Mouse (Mus musculus) adipocyte (in vitro differentiated cells): Measurements from ENCODE around the gene Stra6.

Source experiments
- DNase-seq: peaks from one replicate; pipeline ENCODE4 v3.0.0-alpha.2; 2016; ENCODE audit warnings: low spot score

The Stra6 gene

DNA sequence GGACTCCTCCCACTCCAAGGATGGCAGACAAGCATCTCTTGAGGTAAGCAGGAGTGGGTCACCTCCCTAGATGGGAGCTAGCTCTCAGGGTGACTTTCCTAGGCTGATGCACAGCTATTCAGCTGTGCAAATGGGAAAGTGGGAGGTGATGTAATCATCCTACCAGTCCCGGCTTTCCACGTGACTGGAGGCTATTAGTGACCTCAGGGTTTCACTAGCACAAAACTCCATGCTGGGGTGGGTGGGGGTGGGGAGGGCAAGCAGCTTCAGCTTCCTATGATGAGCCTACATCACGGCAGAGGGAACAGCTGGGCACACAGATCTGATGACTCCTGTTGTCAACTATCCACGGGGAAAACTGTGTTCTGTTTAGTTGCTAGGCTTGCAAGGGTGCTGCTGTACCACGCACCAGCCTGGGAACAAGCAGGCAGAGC, 111.2 kb downstream of the Stra6 start:
- no peak for DNase-seq

DNA sequence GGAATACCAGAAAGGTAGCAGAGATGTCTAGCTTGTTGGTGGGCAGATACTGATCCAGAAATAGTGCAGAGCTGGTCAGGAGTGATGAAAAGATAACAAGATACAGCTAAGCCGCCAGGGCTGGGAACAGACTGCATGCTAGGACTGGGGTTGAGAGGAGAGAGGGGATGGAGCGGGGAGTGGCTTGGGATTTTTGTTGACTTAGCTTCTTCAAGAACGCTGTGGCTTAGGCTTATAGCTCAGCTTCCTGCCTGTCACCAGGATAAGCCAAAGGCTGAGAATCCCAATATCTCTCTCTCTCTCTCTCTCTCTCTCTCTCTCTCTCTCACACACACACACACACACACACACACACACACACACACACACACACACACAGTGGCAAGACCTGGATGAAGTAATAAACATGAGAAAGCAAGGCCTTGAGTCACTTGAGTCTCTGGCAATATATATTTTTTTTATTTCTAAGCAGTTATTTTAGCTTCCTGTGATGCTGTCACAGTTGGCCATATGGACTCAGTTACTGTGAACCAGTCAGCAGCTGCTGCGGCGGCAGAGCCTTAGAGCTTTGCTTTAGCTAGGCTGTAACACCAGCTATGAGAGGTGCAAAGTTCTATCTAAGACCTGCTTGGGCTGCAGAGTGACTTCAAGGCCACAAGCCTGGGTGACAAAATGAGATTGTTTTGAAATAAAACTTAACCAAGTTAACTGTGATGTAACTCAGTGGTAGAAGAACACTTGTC, 112.3 kb downstream of the Stra6 start:
- no peak for DNase-seq

DNA sequence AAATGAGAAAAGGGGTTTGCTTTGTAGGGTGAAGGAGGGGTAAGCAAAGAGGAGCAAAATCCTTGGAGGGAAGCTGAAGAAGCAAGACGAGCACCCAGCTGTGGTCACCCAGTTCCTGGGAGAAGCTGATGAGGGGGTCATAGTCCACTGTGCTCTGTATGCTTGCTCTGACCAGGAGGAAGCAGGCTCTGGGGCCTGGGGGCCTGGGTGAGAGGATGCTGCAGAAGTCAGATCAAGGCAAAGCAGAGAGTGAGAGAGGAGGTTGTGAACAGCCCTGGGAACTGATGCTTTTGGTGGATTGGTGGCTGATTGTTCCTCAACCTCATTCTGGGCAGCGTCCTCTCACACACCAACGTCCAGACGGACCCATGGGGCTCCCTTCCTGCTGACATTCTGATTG, 113.6 kb downstream of the Stra6 start:
- no peak for DNase-seq

DNA sequence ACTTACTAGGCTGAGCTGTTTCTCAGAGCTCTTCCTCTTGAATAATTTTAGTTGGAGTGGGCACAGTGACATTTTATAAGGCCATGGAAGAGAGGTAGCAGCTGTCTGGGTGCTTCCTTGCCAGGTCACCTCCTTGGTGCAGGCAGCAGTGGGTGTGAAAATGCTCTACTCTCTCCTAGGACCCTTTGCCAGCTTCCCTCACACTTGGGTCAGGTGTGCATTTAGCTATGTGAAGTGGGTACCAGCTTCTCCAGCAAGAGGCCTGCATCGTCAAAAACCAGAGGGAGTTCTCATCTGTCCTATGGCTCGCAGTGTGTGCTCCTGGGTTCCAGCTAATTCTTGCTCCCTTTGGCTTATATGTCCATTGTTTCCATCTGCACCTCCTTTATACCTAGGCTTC, 115.8 kb downstream of the Stra6 start:
- DNase-seq, result no peak

DNA sequence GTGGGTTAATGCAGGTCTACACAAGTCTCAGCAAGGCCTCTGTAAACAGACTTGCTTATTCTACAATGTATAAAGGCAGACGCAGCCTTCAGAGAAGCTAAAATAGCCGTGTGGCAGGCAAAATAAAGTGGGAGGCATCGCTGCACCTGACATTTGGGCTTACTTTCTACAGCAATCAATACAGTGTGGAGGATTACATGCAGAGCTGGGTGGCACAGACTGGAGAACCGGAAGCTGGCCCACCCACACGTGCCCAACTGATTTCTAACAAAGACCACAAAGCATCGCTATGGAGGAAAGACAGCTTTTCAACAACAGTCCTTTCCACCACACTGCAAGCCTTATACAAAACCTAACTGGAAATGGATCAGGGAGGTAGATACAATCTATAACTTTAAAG, 120.9 kb downstream of the Stra6 start:
- no peak for DNase-seq

DNA sequence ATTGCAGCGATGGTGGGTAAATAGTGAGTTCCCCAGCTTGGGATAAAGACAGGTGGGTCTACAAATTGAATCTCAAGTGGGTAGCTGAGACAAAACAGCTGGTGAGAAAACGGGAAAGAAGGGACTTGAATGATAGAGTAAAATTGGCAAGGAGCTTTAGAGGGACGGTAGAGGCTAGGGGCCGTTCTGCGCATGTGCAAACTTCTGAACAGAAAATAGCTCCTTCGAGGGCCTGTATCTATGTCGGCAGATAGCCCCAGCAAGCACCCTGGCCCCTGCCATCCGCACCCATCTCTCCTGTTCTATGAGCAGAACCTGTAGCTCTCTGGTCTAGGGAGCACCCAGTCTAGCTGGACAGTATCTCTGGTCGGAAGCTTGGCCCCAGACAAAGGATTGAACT, 130.6 kb downstream of the Stra6 start:
- no peak for DNase-seq

DNA sequence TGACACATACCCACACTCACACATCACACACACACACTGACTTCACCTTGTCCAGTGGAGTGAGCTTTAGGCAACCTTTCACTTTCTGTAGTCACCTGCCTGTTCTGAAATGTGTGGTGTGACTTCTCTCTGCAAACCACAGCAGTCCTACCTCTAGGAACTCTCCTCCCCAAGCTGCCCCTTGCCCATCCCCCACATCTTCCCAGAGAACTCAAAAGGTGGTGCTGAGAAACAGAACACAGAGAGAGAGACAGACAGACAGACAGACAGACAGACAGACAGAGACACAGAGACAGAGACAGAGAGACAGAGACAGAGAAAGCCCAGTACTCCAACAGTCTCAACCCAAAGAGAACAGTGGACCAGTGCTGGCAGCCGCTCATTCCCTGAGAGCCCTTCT, 132.1 kb downstream of the Stra6 start:
- no peak for DNase-seq

DNA sequence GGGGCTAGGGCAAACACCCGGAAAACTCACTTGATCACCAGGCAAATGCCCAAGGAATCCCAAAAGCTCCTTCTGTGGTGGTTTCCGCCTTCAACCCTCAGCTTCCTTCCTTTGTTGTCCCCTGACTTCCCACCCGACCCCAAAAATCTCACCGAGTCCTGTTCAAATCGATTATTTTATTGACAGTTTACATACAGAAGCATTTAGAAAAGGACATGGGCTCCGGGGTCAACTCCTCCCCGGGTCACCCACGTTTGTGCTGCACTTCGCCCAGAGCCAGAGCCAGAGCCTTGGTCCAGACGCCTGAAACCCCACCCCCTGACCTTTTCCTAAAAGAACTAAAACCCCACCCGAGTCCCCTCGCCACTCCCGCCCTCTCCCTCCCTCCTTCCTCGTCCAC, 132.6 kb downstream of the Stra6 start:
- DNase-seq, result no peak

DNA sequence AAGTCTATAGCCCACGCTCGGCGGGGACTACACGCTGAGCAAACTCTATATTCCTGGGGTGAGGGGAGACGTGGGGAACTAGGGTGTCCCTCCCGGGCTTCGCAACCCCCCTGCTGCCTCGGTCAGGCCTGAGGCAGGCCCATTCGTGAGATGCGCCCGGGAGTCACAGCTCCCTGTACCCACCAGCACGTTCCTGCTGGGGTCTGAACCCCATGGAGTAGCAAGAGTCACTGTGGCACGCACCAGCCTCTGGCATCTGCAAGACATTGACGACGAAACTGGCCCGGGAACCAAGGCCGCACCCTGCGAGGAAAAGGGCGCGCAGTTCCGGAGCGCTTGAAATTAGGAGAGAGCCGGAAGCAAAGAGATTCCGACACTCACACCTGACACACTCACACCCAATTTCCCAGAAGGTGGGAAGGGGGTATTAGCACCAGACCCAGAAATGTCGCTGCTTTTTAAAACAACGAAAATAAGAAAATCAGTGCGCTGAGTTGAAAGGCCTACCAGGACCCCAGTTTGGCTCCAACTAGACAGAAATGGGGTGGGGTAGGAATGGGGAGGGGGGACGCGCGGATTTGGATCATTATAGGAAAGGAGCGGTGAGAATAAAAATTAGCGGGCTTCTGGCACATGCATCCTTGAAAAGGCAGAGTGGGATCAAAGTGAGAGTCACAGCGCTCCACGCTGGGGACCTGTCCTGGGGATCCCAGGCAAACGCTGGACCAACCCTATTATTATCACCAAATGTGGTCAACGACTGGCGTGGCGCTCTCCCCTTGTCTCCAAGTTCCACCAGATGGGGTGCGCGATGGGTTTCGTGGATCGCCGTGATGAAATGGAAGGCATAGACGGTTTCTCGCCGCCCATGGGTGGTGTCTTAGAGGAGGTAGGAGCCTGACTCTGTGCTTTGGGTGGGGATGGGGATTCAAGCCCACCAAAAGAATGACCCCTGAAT, 133.3 kb downstream of the Stra6 start:
- no peak for DNase-seq

DNA sequence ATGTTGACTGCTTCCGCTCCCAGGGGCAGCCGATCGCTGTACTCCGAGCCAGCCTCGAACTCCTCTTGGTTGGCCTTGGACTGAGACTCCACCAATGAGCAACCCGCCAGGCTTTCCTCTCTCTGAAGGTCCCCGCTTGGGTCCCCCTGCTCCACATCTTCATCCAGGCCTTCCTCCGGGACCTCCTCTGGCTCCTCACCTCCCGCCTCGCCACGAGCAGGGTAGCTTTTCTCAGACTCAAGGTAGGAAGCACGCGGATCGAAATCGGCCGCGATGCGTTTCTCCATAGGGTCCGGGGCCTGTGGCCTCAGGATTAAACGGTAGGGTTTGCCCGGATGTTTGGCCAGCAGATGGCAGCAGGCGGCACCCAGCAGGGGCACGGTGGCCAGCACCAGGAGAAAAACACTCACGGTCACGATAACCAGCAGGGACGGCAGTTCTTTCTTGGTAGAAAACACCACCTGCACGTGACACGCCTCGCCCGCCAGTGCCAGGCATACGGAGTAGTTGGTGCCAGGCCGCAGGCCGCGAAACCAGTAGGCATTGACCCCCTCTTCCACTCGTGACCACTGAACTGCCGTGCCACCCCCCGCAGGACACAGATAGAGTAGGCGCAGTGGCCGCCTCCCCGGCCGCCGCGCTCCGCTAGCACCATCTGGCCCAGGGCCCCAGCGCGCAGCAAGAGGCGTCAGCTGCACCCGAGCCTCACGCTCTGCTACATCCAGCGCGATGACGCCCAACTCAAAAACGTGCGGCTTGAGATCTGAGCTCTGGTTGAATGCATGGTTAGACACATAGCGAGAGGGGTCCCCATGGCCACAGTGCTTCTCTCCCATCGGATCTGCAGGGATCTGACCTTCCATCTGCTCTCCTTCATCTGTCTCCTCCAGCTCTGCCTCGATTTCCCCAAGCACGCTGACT, 134.5 kb downstream of the Stra6 start:
- no peak for DNase-seq

DNA sequence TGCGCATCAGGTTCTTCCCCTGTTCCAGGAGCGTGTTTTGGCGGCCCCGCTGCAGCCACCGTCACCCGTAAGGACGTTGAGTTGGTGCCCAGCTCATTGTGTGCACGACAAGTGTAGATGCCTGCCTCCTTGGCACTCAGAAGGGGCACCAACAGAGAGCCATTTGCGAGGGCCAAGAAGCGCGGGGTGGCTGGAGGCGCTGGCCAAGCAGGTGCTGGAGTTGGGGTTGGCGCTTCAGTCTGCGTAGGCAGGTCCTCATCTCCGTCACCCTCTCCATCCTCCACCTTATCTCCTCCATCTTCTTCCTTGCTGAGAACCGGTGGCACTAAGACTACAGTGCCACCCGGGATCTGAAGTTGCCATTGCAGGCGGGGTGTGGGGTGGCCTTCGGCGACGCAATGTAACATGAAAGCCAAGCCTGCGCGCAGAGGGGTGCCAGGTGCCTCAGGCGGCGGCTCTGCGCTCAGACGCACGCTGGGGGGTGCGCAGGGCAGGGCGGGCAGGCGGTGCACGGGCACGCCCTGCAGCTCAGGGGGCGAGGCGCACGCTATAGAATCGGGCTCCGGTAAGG, 135.3 kb downstream of the Stra6 start:
- DNase-seq, result no peak

DNA sequence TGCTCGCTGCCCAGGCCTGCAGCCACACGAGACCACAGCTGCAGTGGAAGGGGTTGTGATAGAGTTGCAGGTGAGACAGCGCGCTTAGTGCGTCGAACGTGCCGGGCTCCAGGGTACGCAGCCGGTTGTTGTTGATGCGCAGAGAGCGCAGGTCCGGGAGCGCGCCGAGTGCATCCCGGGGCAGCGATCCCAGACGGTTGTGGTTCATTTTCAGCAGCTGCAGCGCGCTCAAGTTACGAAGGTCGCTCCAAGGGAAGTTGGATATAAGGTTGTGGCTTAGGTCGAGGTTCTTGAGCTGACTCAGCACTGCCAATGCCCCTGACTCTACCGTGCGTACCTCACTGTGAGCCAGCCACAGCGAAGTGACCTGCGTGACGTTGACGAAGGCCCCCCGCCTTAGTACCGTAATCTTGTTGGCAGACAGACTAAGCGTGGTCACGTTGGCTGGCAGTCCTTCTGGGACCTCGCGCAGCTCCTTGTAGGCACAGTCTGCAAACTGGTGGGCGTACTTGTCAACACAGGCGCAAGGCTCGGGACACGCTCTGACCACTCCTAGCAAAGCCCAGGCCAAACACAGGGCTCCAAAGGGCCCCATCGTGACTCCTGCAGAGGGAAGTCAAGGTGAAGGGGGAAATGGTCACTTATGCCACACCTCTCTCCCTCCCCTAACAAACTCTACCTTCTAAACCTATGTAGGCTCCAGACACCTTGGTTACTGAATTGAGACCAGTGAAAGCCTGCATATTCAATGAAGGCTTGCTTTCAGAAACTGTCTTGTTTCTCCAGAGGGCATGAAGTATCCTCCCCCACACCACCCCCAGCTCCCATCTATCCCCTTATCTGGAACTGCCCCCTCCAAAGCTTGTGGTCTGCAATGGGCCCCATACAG, 136.0 kb downstream of the Stra6 start:
- DNase-seq, result no peak

DNA sequence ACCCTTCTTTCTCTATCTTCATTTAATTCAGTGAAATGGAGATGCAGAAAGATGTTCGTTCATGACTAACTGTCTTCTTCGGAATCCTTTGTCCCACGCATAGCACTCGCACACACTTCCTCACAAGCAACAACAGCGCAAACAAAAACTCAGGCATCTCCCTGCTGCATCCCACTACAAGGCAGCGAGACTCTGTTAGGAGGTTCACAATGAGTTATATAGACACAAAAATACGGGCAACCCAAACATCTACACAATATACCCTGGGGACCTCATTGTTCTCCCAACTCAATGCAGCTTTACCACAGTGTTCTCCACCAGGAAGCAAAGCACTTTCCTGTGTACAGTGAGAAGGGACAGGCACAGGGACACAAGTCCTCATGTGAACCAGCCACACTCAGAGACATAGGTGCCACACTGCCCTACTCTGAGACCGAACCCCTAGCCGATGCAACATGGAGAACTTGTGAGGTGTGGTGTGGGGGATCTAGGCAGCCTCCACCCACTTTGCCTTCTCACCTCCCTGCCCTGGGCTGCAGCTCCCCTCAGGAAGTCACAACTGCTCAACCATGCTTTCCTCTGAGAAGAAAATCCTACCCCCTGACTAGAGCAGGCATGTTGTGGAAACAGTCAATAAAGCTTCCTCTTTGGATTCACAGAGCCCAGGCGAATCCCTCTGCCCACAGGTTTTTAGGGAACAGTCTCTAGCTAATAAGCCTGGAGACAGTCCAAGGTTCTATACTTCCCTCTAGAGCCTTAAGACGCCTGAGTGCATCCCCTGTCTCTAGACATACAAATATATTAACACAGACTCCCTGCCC, 136.9 kb downstream of the Stra6 start:
- DNase-seq, result no peak

DNA sequence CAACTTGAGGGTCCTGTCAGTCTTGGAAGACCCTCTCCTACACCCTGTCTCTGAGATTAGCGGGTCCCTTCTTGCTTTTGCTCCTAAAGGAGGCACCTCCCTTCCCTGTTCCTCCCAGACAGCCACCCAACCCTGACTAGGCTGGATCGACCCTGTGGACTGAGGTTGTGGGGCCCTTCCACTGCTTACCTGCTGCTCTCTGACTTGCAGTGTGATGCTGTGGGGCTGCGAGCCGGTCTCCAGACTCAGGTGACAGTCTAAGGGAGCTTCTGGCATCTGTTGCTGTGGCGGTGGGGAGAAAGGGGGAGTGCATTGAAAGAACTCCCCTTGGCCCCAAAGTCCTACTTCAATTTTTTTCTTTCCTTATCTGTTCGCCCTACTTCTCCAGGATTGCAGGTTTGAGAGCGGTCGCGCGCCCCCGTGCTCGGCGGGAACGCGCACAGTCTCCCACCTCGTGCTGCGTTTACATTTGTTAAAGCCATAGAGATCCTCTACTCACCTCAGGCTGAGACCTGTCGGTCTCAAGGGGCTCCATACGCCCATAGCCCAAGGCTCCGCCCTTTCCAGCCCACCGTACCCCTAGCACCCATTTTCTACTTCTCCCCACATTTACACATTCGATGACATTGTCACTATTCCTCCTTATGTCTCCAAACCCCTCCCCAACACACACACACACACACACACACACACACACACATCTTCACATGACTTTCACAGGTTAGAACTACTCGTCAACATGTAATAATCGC, 137.7 kb downstream of the Stra6 start:
- DNase-seq, result no peak

DNA sequence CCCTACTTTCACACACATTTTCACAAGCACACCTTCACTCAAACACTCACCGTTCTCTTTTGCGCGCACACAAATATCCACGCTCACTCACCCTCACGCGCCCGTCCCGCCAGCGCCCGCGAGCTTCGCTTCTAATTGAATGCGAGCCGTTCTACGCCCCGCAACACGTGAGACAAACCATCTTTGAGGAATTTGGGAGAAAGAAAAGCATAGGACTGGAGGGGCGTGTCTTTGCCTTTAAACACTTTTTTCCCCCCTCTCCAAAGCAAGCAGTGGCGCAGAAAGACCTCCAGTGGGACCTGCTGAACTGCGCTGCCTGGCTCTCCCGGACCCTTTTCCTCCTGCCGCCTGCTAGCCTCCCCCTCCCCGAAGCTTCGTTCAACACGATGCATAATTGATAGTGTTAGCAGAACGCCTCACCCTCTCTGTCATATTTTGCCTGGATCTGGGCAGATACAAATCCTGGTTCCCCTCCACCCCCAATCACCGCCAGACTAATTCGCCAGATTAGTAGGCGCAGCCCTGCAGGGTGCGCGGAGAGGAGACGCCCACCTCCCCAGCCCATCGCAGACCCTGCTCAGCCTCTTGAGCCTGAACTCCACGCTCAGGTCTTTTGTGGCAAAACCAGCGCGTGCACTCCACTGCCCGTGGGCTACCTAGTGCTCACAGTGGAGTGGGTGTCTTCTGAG, 138.4 kb downstream of the Stra6 start:
- DNase-seq, result no peak

DNA sequence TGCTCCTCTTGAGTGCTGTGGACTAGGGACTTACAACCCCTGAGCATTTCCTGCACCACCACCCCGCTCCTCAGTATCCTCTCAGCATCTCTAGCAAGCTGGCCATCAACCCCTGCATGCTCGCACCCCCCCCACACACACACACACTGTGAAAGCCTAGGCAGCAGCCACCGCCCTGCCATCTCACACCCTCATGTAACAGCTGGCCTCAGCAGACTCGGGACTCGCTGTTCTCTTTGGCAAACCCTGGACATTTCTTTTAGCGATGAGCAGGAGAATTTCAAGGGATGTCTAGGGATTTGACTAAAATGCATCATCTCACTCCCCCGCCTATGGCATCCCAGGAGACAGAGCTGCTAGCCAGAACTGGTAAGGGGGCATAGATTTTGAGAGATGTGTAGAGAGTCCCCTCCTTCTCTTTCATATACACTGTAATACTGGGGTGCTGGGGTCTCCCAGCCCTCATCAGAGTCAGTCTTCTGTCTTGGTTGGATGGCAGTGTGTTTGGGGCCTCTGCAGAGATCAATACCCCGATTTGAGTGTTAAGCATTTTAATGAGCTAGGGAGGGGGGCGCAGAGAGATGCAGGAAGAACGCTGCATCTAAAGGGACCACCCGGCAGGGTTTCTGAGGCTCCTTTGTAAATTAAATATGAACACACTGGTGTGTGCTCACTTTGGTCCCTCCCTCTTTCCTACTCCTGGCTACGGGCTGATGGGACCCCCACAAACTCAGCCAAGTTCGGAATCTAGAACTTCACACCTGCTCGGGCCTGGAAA, 139.3 kb downstream of the Stra6 start:
- DNase-seq, result no peak
